Mouse (Mus musculus) large intestine, adult 2 months (tissue): ENCODE results near the gene F2rl1. TPM values are rescaled to one million over a fixed set of nuclear protein-coding genes. Genes with fewer than 3 reads are reported as not detected.

ENCODE experiments used
- DNase-seq: peaks from one replicate; pipeline ENCODE4 v3.0.0-alpha.2; 2012; ENCODE audit warnings: low read depth, low spot score
- WGBS: fragments of 180-500 bp; shearing (Covaris S2); methylation state at CpG from one replicate; pipeline ENCODE4 v1.1.7; 2018; 5-methylcytosine and 5-hydroxymethylcytosine counted together
- polyA plus RNA-seq: library from polyadenylated mRNA; depleted of rRNA; stranded (reverse); fragments of >200 nt; gene quantifications from 2 replicates; pipeline ENCODE4 v1.2.3, GENCODE M21; 2012; rRNA removed

The F2rl1 gene
- 39.0 and 53.0 TPM in 2 replicates for polyA plus RNA-seq

- peak; percentile 89 for DNase-seq
- WGBS, result under 1% methylated on average over 54 of the region's 54 CpGs
These were observed at the start of gene F2rl1 for GRCm38 (mm10) chr13:95524674-95525491. F2rl1 (minus strand) TSS chr13:95525227.

- no peak for DNase-seq
- WGBS, result over 99% methylated on average over 4 of the region's 4 CpGs
These were observed 45.9 kb upstream of the F2rl1 start for GRCm38 (mm10) chr13:95570877-95571276.

GRCm38 (mm10) chr13:95569326-95569725, 44.3 kb upstream of the F2rl1 start:
- DNase-seq, result no peak

- WGBS, result 100% methylated on average over 3 of the region's 3 CpGs
- no peak for DNase-seq
These were observed 43.3 kb upstream of the F2rl1 start for GRCm38 (mm10) chr13:95568336-95568735.

- 90% methylated on average over 15 of the region's 15 CpGs for WGBS
- no peak for DNase-seq
These were observed 42.0 kb upstream of the F2rl1 start for GRCm38 (mm10) chr13:95566841-95567551.

- WGBS, result 2% methylated on average over 3 of the region's 3 CpGs
- DNase-seq, result peak; percentile 59
These were observed 38.7 kb upstream of the F2rl1 start for GRCm38 (mm10) chr13:95563693-95564092.

- DNase-seq, result no peak
These were observed 38.1 kb upstream of the F2rl1 start for GRCm38 (mm10) chr13:95563066-95563610.

GRCm38 (mm10) chr13:95557326-95557725, 32.3 kb upstream of the F2rl1 start:
- 90% methylated on average over 7 of the region's 7 CpGs for WGBS

More at GRCm38 (mm10) chr13:95563066-95563610, 38.1 kb upstream of the F2rl1 start:
- 65% methylated on average over 10 of the region's 10 CpGs for WGBS

GRCm38 (mm10) chr13:95553885-95554492, 29.0 kb upstream of the F2rl1 start:
- DNase-seq, result peak; percentile 46
- 40% methylated on average over 11 of the region's 11 CpGs for WGBS

More at GRCm38 (mm10) chr13:95557326-95557725, 32.3 kb upstream of the F2rl1 start:
- no peak for DNase-seq

GRCm38 (mm10) chr13:95550636-95551370, 25.8 kb upstream of the F2rl1 start:
- DNase-seq, result no peak
- 60% methylated on average over 2 of the region's 2 CpGs for WGBS

- no peak for DNase-seq
These were observed 24.4 kb upstream of the F2rl1 start for GRCm38 (mm10) chr13:95549421-95549820.

GRCm38 (mm10) chr13:95548856-95549255, 23.8 kb upstream of the F2rl1 start:
- no peak for DNase-seq
- 34% methylated on average over 6 of the region's 6 CpGs for WGBS

More at GRCm38 (mm10) chr13:95549421-95549820, 24.4 kb upstream of the F2rl1 start:
- 53% methylated on average over 3 of the region's 3 CpGs for WGBS

- DNase-seq, result no peak
- 41% methylated on average over 20 of the region's 20 CpGs for WGBS
These were observed 23.3 kb upstream of the F2rl1 start for GRCm38 (mm10) chr13:95548291-95548789.

- 69% methylated on average over 12 of the region's 12 CpGs for WGBS
- DNase-seq, result no peak
These were observed 22.1 kb upstream of the F2rl1 start for GRCm38 (mm10) chr13:95547090-95547611.

- WGBS, result 54% methylated on average over 6 of the region's 6 CpGs
- DNase-seq, result no peak
These were observed 21.2 kb upstream of the F2rl1 start for GRCm38 (mm10) chr13:95546251-95546650.

GRCm38 (mm10) chr13:95545729-95546186, 20.7 kb upstream of the F2rl1 start:
- no peak for DNase-seq
- 61% methylated on average over 7 of the region's 7 CpGs for WGBS

GRCm38 (mm10) chr13:95538021-95538420, 13.0 kb upstream of the F2rl1 start:
- 67% methylated on average over 5 of the region's 5 CpGs for WGBS
- DNase-seq, result no peak

- DNase-seq, result no peak
These were observed 11.1 kb upstream of the F2rl1 start for GRCm38 (mm10) chr13:95536117-95536493.

More at GRCm38 (mm10) chr13:95536117-95536493, 11.1 kb upstream of the F2rl1 start:
- WGBS, result 73% methylated on average over 5 of the region's 5 CpGs
